Mouse (Mus musculus) lung, adult 2 months (tissue): ENCODE results near the gene Dscam. TPM values are rescaled to one million over a fixed set of nuclear protein-coding genes. Genes with fewer than 3 reads are reported as not detected.
A peak's percentile ranks its signal among the peaks of the same experiment; 100 is the strongest.

Experiments used
- DNase-seq: peaks from one replicate; pipeline ENCODE4 v3.0.0; 2022
- H3K4me1 ChIP-seq: fragments of 200-500 bp; 2 replicates; pipeline ENCODE4 v1.6.1; 2011; ENCODE audit warnings: low read length; ENCODE audit not compliant: control insufficient read depth, insufficient read depth
- H3K4me3 ChIP-seq: fragments of 200-500 bp; replicated peaks from 2 replicates; pipeline ENCODE3; 2011; ENCODE audit warnings: low read depth, mild to moderate bottlenecking, control low read depth, low read length; ENCODE audit errors: extremely low read depth
- CTCF ChIP-seq: fragments of 200-500 bp; IDR thresholded peaks from 2 replicates; pipeline ENCODE4 v1.5.1; 2011; ENCODE audit warnings: mild to moderate bottlenecking, low read length, control low read depth; ENCODE audit not compliant: insufficient read depth
- POLR2A ChIP-seq: fragments of 200-500 bp; IDR thresholded peaks from 2 replicates; pipeline ENCODE4 v1.6.1; 2011; ENCODE audit warnings: low read depth, mild to moderate bottlenecking, control low read depth, low read length, borderline replicate concordance; ENCODE audit errors: extremely low read depth
- WGBS: fragments of 180-500 bp; shearing (Covaris S2); methylation state at CpG from one replicate; pipeline ENCODE4 v1.1.7; 2018; 5-methylcytosine and 5-hydroxymethylcytosine counted together
- polyA plus RNA-seq: library from polyadenylated mRNA; depleted of rRNA; stranded (reverse); fragments of >200 nt; gene quantifications from 2 replicates; pipeline ENCODE4 v1.2.3, GENCODE M21; 2012

The Dscam gene
- polyA plus RNA-seq, 1 experiment: 0.05 TPM

DNA sequence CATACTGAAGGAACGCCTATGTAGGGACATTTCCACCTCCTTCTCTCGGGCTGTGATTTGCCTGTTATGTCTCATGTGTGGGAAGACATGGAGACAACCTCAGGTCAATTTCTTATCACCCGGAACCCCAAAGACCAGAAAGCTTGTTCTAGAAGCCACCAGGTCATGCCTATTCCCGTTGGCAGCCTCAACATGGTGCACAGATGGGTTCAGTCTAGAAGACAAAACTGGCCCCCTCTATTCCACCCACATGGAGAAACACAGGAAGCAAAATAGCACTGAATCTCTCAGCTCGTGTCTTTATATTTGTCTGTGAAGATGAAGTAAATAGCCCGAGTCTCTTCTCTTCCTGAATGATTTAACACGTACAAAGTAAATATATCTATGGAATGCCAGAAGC is 540.3 kb downstream of the Dscam start:
- WGBS: 65% methylated on average over 7 of the region's 7 CpGs
- DNase-seq: no peak
- Histone ChIP-seq H3K4me1 (no peaks in the 10 kb centered on the region), H3K4me3 (no peak overlapping the region)
- TF ChIP-seq CTCF: no peak
- TF ChIP-seq POLR2A: no peak

DNA sequence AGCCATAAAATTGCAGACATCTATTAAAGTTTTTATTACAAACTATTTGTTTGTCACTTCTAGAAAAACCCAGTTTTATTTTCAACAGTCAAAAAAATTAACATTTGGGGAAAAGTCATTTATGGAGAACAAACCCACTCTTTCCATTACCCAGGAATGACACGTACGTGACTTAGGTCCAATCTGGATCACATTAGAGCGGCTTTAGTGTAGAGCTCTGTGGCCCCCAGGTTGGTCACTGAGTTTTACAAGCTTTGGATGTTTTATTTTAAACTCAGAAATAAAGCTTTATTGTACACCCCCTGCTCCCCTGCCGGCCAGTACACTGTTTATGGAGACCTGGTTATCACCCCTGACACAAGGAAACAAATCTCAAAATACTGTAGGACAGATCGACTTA is 540.9 kb downstream of the Dscam start:
- 83% methylated on average over 5 of the region's 5 CpGs for WGBS
- no peak overlapping the region for H3K4me3 ChIP-seq
- TF ChIP-seq POLR2A (no peak), CTCF (no peak)
- no peak for DNase-seq
- H3K4me1 ChIP-seq: no peaks in the 10 kb centered on the region

DNA sequence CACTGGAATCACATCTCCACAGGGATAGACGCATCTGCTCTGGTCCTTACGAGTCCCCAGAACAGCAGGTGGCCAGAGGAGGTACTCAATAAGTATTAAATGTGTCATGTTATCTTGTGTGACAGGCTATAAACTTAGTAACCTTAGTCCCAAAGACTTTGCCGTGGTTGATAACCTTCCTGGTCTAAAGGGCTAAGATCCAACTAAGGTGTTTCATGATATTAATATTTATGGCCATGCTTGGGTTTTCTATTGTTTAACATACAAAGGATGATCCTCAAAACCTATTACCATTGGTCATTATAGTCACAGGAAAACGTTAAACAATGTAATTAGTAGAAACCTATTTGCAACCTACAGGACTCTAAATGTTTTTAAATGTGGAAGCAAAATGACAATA is 545.1 kb downstream of the Dscam start:
- no peak for TF ChIP-seq POLR2A
- no peak for TF ChIP-seq CTCF
- DNase-seq: no peak
- 74% methylated on average over 4 of the region's 4 CpGs for WGBS
- Histone ChIP-seq H3K4me3 (no peak overlapping the region), H3K4me1 (no peaks in the 10 kb centered on the region; the same call in 1 of the 2 replicates)

DNA sequence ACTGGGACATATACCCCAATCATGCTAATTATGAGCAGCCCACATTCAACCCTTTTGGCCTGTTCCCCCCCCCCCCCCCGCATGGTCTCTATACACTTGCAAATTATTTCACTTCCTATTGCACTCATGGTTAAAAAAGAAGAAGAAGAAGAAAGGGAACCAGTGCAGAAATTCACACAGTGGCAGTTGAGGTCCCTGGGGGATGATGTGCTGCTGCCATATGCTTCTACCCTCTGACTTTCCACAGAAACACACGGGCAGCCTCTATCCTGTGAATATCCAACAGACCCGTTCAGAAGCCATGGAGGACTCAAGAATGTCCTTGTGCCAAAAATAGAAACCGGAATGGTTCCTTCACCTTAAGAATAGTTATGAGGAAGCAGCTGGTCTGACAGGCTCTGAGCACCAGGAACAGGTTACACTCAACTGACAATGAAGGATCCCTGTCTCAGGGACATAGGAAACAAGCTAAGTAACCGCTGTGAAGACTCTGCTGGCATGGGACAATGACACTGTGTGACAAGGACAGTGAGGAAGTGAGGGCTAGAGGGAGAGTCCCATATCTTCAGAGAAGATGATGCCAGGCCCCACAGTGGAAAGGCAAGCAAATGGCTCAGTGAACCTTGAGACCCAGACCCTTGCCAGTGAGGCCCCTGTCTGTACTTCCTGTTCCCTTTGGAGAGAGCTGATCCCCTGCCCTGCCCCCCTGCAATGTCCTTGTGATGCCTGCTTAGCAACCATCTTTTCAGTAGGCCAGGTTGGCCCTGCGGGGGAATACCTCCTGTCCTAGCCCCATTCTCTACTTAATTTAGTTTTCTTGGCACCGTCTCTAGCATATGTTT is 545.8 kb downstream of the Dscam start:
- 55% methylated on average over 7 of the region's 7 CpGs for WGBS

DNA sequence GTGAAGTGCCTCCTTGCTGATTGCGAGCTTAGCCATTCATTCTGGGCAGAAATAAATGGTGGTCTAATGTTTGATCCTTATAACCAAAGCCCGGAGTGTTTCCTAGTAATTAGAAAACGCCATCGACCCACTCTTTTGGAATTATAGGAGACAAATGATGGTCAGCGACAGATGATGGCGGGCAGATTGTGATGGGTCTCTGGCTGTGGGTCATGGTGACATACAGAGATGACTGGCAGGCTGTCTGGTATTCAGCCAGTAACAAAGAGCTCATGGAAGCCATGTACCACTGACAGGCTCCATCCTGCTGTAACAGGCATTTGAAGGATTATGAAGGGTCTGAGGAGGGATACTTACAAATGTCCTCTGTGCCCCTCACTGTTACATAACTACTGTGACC is 549.7 kb downstream of the Dscam start:
- no peak for TF ChIP-seq POLR2A
- no peak for TF ChIP-seq CTCF
- no peak for DNase-seq
- Histone ChIP-seq H3K4me1 (no peaks in the 10 kb centered on the region; the same call in 1 of the 2 replicates), H3K4me3 (no peak overlapping the region)
- 82% methylated on average over 6 of the region's 6 CpGs for WGBS

More for the DNA sequence above, 545.8 kb downstream of the Dscam start:
- TF ChIP-seq CTCF (no peak), POLR2A (no peak)
- Histone ChIP-seq H3K4me1 (no peaks in the 10 kb centered on the region; the same call in 1 of the 2 replicates), H3K4me3 (no peak overlapping the region)
- no peak for DNase-seq

DNA sequence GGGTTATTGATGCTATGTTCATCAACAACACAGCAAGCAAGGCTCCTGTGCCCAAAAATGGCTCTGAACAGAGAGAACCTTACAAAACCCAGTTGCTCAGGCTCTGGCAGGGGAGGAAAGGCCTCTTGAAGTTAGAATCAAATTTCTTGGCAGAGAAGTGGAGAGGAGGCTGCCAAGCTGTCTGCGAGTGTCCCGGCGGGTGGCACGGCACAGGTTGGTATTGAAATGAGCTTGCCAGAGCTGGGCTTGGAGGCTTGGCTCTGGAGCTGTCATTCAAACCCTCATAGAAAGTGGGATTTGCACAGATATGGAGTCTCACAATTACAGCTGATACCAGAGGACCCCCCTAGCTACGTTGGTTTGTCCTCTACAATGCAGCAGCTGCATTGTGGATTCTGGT is 550.1 kb downstream of the Dscam start:
- DNase-seq: no peak
- TF ChIP-seq CTCF: no peak
- TF ChIP-seq POLR2A: no peak

DNA sequence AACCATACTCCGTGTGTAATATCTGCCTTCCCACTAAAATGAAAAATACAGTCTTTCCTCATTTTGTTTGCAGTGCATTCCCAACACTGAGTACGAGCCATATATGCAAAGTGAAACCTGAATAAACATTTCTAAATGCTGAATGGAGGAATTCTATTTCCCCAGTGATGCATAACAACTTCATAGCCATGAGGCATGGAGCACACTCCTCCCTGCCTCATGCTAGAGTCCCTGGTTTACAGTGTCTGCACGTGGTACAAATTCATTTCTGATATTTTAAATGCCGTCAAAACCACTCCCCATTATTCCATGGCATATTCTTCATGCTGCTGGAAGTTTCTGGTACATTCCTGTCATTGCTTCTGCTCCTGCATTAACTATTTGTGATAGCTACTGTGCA is 552.8 kb downstream of the Dscam start:
- Histone ChIP-seq H3K4me3 (no peak overlapping the region), H3K4me1 (no peaks in the 10 kb centered on the region)
- no peak for TF ChIP-seq CTCF
- TF ChIP-seq POLR2A: no peak
- 55% methylated on average over 4 of the region's 4 CpGs for WGBS
- no peak for DNase-seq

More for the DNA sequence above, 550.1 kb downstream of the Dscam start:
- H3K4me3 ChIP-seq: no peak overlapping the region
- no peaks in the 10 kb centered on the region; the same call in 1 of the 2 replicates for H3K4me1 ChIP-seq
- WGBS: 60% methylated on average over 5 of the region's 5 CpGs

DNA sequence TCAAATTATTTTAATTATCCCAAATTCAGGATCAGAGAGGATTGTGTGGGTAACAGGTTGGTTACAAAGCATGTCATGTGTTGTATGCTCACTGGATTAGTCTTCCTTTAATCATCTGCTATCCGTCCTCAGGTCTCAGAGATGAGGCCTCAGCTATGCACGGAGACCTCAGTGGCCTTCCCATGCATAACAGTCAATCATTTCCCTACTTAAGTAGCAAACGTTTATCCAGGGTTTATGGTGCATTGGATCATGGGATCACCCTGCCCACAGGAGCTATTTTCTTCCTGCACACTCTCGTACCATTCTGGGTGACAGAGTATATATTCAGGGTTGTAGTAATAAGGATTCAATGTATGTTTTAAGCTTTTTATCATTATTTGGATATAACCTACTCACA is 557.3 kb downstream of the Dscam start:
- H3K4me1 ChIP-seq: no peaks in the 10 kb centered on the region
- 49% methylated on average over 4 of the region's 4 CpGs for WGBS
- no peak overlapping the region for H3K4me3 ChIP-seq
- DNase-seq: no peak
- no peak for TF ChIP-seq POLR2A
- no peak for TF ChIP-seq CTCF

DNA sequence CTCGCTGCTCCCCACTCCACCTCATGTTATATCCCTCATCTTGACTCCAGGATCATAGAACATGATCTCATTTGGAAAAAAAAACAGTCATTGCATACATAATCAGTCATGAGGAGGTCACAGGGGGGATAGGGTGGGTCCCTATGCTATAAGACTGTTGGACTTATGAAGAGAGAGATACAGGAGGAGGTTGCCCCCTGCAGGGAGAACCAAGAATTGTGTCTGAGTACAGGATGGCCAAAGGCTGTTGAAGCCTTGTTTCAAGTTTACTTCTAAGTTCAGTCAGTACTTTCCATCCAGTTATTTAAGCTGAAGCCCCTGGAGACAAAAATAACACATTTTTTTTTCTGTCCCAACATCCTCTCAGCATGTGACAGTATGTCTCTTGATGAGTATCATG is 559.7 kb downstream of the Dscam start:
- TF ChIP-seq CTCF (no peak), POLR2A (no peak)
- Histone ChIP-seq H3K4me1 (no peaks in the 10 kb centered on the region), H3K4me3 (no peak overlapping the region)
- peak; percentile 17 for DNase-seq
- 84% methylated on average over 1 of the region's 1 CpGs for WGBS

DNA sequence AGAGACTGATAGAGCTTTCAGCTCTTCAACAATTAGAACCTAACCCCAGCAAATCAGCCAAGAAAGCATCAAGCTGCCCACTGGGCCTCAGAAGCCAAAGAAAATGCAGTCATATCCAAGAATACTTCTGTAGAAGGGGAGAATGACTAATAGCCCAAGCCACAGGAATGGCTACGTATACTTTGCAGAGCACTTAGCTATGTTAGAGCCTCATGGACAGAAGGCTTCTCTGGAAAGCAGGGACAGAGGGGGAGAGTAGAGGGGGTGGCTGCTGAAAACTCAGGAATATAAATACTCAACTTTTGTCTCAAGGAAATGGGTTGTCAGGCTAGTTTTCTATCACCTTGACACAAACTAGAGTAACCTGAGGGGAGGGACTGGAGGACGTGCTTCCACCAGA is 568.3 kb downstream of the Dscam start:
- WGBS: 61% methylated on average over 2 of the region's 2 CpGs
- TF ChIP-seq POLR2A (no peak), CTCF (no peak)
- Histone ChIP-seq H3K4me3 (no peak overlapping the region), H3K4me1 (no peaks in the 10 kb centered on the region)
- no peak for DNase-seq
